Mouse (Mus musculus) hematopoietic multipotent progenitor cell, adult 10-12 weeks (in vitro differentiated cells): ENCODE data around the gene Htr1f. TPM values are rescaled to one million over a fixed set of nuclear protein-coding genes. Genes with fewer than 3 reads are reported as not detected.

Source experiments
- polyA plus RNA-seq: library from polyadenylated mRNA; stranded (reverse); fragments of >175 nt; gene quantifications from 2 replicates; pipeline ENCODE4 v1.2.3, GENCODE M21; 2012; ENCODE audit warnings: low replicate concordance

The Htr1f gene
- polyA plus RNA-seq, result not detected in 2 replicates

DNA sequence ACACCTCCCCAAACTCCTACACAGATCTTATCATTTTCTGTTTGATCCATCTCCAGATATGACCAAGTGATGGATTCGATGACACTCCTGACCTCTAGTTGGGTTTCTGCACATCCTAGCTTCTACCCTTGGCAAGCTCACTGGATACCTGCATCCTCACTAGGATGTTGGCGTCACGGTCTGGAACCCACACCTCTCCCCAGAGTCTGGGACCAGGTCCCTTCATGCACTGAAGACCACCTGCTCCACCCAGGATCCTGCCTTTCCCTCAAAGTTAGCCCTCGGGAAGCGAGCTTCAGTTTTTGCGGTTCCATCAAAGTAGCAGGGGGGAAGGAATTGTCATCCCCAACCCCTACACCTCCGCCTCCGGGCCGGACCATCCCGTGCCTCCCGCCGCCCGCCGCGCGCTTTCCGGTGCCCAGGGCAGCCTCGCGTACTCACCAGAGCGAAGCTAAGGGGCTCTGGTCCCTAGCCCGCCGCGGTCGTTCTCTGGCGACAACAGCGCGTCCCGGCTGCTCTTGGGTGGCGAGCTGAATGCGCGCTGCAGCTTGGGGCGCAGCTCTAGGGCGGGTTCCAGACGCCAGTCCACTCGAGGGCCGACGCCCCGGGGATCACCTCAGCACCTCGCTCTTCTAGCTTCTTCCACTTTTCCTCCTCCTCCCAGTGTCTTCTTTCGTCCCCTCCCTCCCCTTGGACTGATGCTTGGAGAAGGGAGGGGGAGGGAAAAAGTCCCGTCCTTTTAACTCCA, at the start of gene Htr1f:
Gene Htr1f, minus strand, starts transcription at position 671 of the 748 bp plus-strand sequence.

